Mouse (Mus musculus): ENCODE data around the gene Foxn2. TPM values are rescaled to one million over a fixed set of nuclear protein-coding genes. Genes with fewer than 3 reads are reported as not detected.

Foxn2 gene
- 14.1 and 14.2 TPM in 2 replicates for polyA plus RNA-seq (2015; fragmentation: Nextera tagmentation; extraction: Ambion mirVana)

GRCm38 (mm10) chr17:88440285-88441000 lies at the start of gene Foxn2:
Gene Foxn2 (plus strand): TSS chr17:88440711.
- peak within 1 kb of the TSS; percentile 93 for H3K4me3 ChIP-seq
- peak within 1 kb of the TSS; percentile 90 for H3K9ac ChIP-seq
- H3K27ac ChIP-seq: peak within 1 kb of the TSS; percentile 86
- no peaks in the 10 kb centered on the region for H3K9me3 ChIP-seq
- peaks cover 4% of the 10 kb centered on the region; the same call in 1 of the 2 replicates for H3K4me1 ChIP-seq
- peak; percentile 90 for ATAC-seq (ENCODE audit: low FRiP score, low read depth)
- H3K36me3 ChIP-seq: no peaks in the 10 kb centered on the region
- under 1% methylated on average over 62 of the region's 93 CpGs for WGBS
- H3K4me2 ChIP-seq (replicated peaks): peak within 1 kb of the TSS; percentile 82
- H3K27me3 ChIP-seq: no peaks in the 10 kb centered on the region

- Histone ChIP-seq H3K9ac (no peak overlapping the region), H3K36me3 (no peaks in the 10 kb centered on the region), H3K9me3 (no peaks in the 10 kb centered on the region), H3K4me3 (no peak overlapping the region), H3K27me3 (no peaks in the 10 kb centered on the region; the same call in 1 of the 2 replicates), H3K4me2 (replicated peaks) (no peak overlapping the region), H3K27ac (no peak overlapping the region), H3K4me1 (no peaks in the 10 kb centered on the region)
- 79% methylated on average over 6 of the region's 6 CpGs for WGBS
- ATAC-seq (ENCODE audit: low FRiP score, low read depth): no peak
Measured at GRCm38 (mm10) chr17:88397501-88397900, 43.0 kb upstream of the Foxn2 start.

GRCm38 (mm10) chr17:88398090-88398489 lies 42.4 kb upstream of the Foxn2 start:
- Histone ChIP-seq H3K9me3 (no peaks in the 10 kb centered on the region), H3K36me3 (no peaks in the 10 kb centered on the region), H3K4me1 (no peaks in the 10 kb centered on the region), H3K27ac (no peak overlapping the region), H3K9ac (no peak overlapping the region), H3K4me2 (replicated peaks) (no peak overlapping the region), H3K4me3 (no peak overlapping the region), H3K27me3 (peaks cover 3% of the 10 kb centered on the region)
- no peak for ATAC-seq (ENCODE audit: low FRiP score, low read depth)
- 93% methylated on average over 6 of the region's 6 CpGs for WGBS

- WGBS: 78% methylated on average over 4 of the region's 4 CpGs
- H3K27me3 ChIP-seq: peaks cover 10% of the 10 kb centered on the region
- H3K4me2 ChIP-seq (replicated peaks): no peak overlapping the region
- no peaks in the 10 kb centered on the region for H3K36me3 ChIP-seq
- no peak overlapping the region for H3K4me3 ChIP-seq
- no peaks in the 10 kb centered on the region for H3K9me3 ChIP-seq
- ATAC-seq (ENCODE audit: low FRiP score, low read depth): no peak
- H3K4me1 ChIP-seq: no peaks in the 10 kb centered on the region
- H3K9ac ChIP-seq: no peak overlapping the region
- no peak overlapping the region for H3K27ac ChIP-seq
Measured at GRCm38 (mm10) chr17:88398854-88399253, 41.7 kb upstream of the Foxn2 start.

GRCm38 (mm10) chr17:88400122-88400521 lies 40.4 kb upstream of the Foxn2 start:
- peaks cover 23% of the 10 kb centered on the region for H3K27me3 ChIP-seq
- ATAC-seq (ENCODE audit: low FRiP score, low read depth): no peak
- no peak overlapping the region for H3K27ac ChIP-seq
- no peak overlapping the region for H3K4me3 ChIP-seq
- no peak overlapping the region for H3K4me2 ChIP-seq (replicated peaks)
- no peaks in the 10 kb centered on the region for H3K9me3 ChIP-seq
- 58% methylated on average over 6 of the region's 6 CpGs for WGBS
- H3K9ac ChIP-seq: no peak overlapping the region
- H3K4me1 ChIP-seq: no peaks in the 10 kb centered on the region; the same call in 1 of the 2 replicates
- no peaks in the 10 kb centered on the region for H3K36me3 ChIP-seq

- no peaks in the 10 kb centered on the region for H3K9me3 ChIP-seq
- H3K4me1 ChIP-seq: no peaks in the 10 kb centered on the region; the same call in 1 of the 2 replicates
- H3K4me3 ChIP-seq: no peak overlapping the region
- H3K36me3 ChIP-seq: no peaks in the 10 kb centered on the region
- H3K4me2 ChIP-seq (replicated peaks): no peak overlapping the region
- no peak for ATAC-seq (ENCODE audit: low FRiP score, low read depth)
- 65% methylated on average over 15 of the region's 15 CpGs for WGBS
- no peak overlapping the region for H3K9ac ChIP-seq
- H3K27me3 ChIP-seq: peaks cover 26% of the 10 kb centered on the region
- H3K27ac ChIP-seq: no peak overlapping the region
Measured at GRCm38 (mm10) chr17:88400702-88401475, 39.6 kb upstream of the Foxn2 start.

- WGBS: 83% methylated on average over 6 of the region's 6 CpGs
- Histone ChIP-seq H3K27ac (no peak overlapping the region), H3K9ac (no peak overlapping the region), H3K4me2 (replicated peaks) (no peak overlapping the region), H3K9me3 (no peaks in the 10 kb centered on the region), H3K36me3 (no peaks in the 10 kb centered on the region), H3K4me3 (no peak overlapping the region), H3K4me1 (no peaks in the 10 kb centered on the region; the same call in 1 of the 2 replicates), H3K27me3 (peaks cover 30% of the 10 kb centered on the region)
- ATAC-seq (ENCODE audit: low FRiP score, low read depth): no peak
Measured at GRCm38 (mm10) chr17:88403269-88403668, 37.2 kb upstream of the Foxn2 start.

- WGBS: 7% methylated on average over 6 of the region's 6 CpGs
- H3K36me3 ChIP-seq: no peaks in the 10 kb centered on the region
- no peak overlapping the region for H3K9ac ChIP-seq
- peaks cover 30% of the 10 kb centered on the region for H3K27me3 ChIP-seq
- no peak for ATAC-seq (ENCODE audit: low FRiP score, low read depth)
- no peak overlapping the region for H3K4me3 ChIP-seq
- 0 out of 2 replicates have a peak overlapping the region, but pooled peaks have one; percentile 39 for H3K4me2 ChIP-seq (replicated peaks)
- no peak overlapping the region for H3K27ac ChIP-seq
- no peaks in the 10 kb centered on the region; the same call in 1 of the 2 replicates for H3K4me1 ChIP-seq
- no peaks in the 10 kb centered on the region for H3K9me3 ChIP-seq
Measured at GRCm38 (mm10) chr17:88404471-88404870, 36.0 kb upstream of the Foxn2 start.

GRCm38 (mm10) chr17:88405076-88405475 lies 35.4 kb upstream of the Foxn2 start:
- peak overlapping the region; percentile 10 for H3K4me3 ChIP-seq
- H3K4me1 ChIP-seq: no peaks in the 10 kb centered on the region; the same call in 1 of the 2 replicates
- no peak overlapping the region for H3K9ac ChIP-seq
- ATAC-seq (ENCODE audit: low FRiP score, low read depth): no peak
- peak overlapping the region; percentile 39 for H3K4me2 ChIP-seq (replicated peaks)
- H3K36me3 ChIP-seq: no peaks in the 10 kb centered on the region
- H3K27ac ChIP-seq: no peak overlapping the region
- no peaks in the 10 kb centered on the region for H3K9me3 ChIP-seq
- H3K27me3 ChIP-seq: peaks cover 30% of the 10 kb centered on the region
- WGBS: 30% methylated on average over 19 of the region's 19 CpGs

- H3K9me3 ChIP-seq: no peaks in the 10 kb centered on the region
- peaks cover 11% of the 10 kb centered on the region for H3K27me3 ChIP-seq
- H3K4me3 ChIP-seq: no peak overlapping the region
- no peak overlapping the region for H3K4me2 ChIP-seq (replicated peaks)
- 85% methylated on average over 3 of the region's 3 CpGs for WGBS
- H3K9ac ChIP-seq: no peak overlapping the region
- H3K36me3 ChIP-seq: no peaks in the 10 kb centered on the region
- no peaks in the 10 kb centered on the region; the same call in 1 of the 2 replicates for H3K4me1 ChIP-seq
- no peak overlapping the region for H3K27ac ChIP-seq
- no peak for ATAC-seq (ENCODE audit: low FRiP score, low read depth)
Measured at GRCm38 (mm10) chr17:88409706-88410105, 30.8 kb upstream of the Foxn2 start.

GRCm38 (mm10) chr17:88413155-88413836 lies 27.2 kb upstream of the Foxn2 start:
- Histone ChIP-seq H3K9me3 (no peaks in the 10 kb centered on the region), H3K36me3 (no peaks in the 10 kb centered on the region), H3K4me3 (no peak overlapping the region), H3K4me2 (replicated peaks) (no peak overlapping the region), H3K9ac (no peak overlapping the region), H3K4me1 (no peaks in the 10 kb centered on the region), H3K27ac (no peak overlapping the region), H3K27me3 (no peaks in the 10 kb centered on the region)
- 91% methylated on average over 1 of the region's 1 CpGs for WGBS
- ATAC-seq (ENCODE audit: low FRiP score, low read depth): no peak

GRCm38 (mm10) chr17:88420426-88420825 lies 20.1 kb upstream of the Foxn2 start:
- 72% methylated on average over 4 of the region's 4 CpGs for WGBS

More at GRCm38 (mm10) chr17:88420426-88420825, 20.1 kb upstream of the Foxn2 start:
- Histone ChIP-seq H3K4me1 (no peaks in the 10 kb centered on the region), H3K9ac (no peak overlapping the region), H3K4me2 (replicated peaks) (no peak overlapping the region), H3K36me3 (no peaks in the 10 kb centered on the region), H3K27ac (no peak overlapping the region), H3K4me3 (no peak overlapping the region), H3K9me3 (no peaks in the 10 kb centered on the region), H3K27me3 (no peaks in the 10 kb centered on the region)
- ATAC-seq (ENCODE audit: low FRiP score, low read depth): no peak
